Mouse (Mus musculus) midbrain, embryonic 13.5 days (tissue): Measurements from ENCODE around the gene Tbl3. TPM values are rescaled to one million over a fixed set of nuclear protein-coding genes. Genes with fewer than 3 reads are reported as not detected.

ENCODE experiments used
- ATAC-seq: fragments of 200-750 bp; cut with Nextera tagmentation; 2 replicates; pipeline ENCODE4 v1.8.0; 2017; ENCODE audit warnings: mild to moderate bottlenecking, moderate TSS enrichment, moderate library complexity
- H3K27ac ChIP-seq: fragments of 300-500 bp; sonication (generic); 2 replicates; pipeline ENCODE4 v1.5.1; 2015; ENCODE audit warnings: inconsistent platforms, mild to moderate bottlenecking, moderate library complexity
- H3K27me3 ChIP-seq: fragments of 300-500 bp; sonication (generic); 2 replicates; pipeline ENCODE4 v1.6.1; 2015; ENCODE audit warnings: mild to moderate bottlenecking, inconsistent platforms
- H3K36me3 ChIP-seq: fragments of 300-500 bp; sonication (generic); 2 replicates; pipeline ENCODE4 v1.6.1; 2015; ENCODE audit warnings: mild to moderate bottlenecking, inconsistent platforms
- H3K4me1 ChIP-seq: fragments of 300-500 bp; sonication (generic); replicated peaks from 2 replicates; pipeline ENCODE4 v1.6.1; 2015; ENCODE audit warnings: inconsistent platforms
- H3K4me2 ChIP-seq: fragments of 300-500 bp; sonication (generic); replicated peaks from 2 replicates; pipeline ENCODE4 v1.6.1; 2015; ENCODE audit warnings: moderate library complexity, mild to moderate bottlenecking, inconsistent platforms
- H3K4me3 ChIP-seq: fragments of 300-500 bp; sonication (generic); replicated peaks from 2 replicates; pipeline ENCODE4 v1.5.1; 2015; ENCODE audit warnings: mild to moderate bottlenecking, inconsistent platforms
- H3K9ac ChIP-seq: fragments of 300-500 bp; sonication (generic); replicated peaks from 2 replicates; pipeline ENCODE4 v1.6.1; 2015; ENCODE audit warnings: mild to moderate bottlenecking, inconsistent platforms
- H3K9me3 ChIP-seq: fragments of 300-500 bp; sonication (generic); 2 replicates; pipeline ENCODE4 v1.6.1; 2016; ENCODE audit warnings: mild to moderate bottlenecking, inconsistent platforms
- WGBS: fragments of 180-500 bp; shearing (Covaris S2); methylation state at CpG from one replicate; pipeline ENCODE4 v1.1.7; 2015; 5-methylcytosine and 5-hydroxymethylcytosine counted together
- polyA plus RNA-seq: library from polyadenylated mRNA; unstranded; fragments of >200 nt; fragmentation: Nextera tagmentation; extraction: Ambion mirVana; gene quantifications from 2 replicates; pipeline ENCODE4 v1.2.1, GENCODE M21; 2015

Tbl3 gene
- 81.4 and 84.3 TPM in 2 replicates for polyA plus RNA-seq

DNA sequence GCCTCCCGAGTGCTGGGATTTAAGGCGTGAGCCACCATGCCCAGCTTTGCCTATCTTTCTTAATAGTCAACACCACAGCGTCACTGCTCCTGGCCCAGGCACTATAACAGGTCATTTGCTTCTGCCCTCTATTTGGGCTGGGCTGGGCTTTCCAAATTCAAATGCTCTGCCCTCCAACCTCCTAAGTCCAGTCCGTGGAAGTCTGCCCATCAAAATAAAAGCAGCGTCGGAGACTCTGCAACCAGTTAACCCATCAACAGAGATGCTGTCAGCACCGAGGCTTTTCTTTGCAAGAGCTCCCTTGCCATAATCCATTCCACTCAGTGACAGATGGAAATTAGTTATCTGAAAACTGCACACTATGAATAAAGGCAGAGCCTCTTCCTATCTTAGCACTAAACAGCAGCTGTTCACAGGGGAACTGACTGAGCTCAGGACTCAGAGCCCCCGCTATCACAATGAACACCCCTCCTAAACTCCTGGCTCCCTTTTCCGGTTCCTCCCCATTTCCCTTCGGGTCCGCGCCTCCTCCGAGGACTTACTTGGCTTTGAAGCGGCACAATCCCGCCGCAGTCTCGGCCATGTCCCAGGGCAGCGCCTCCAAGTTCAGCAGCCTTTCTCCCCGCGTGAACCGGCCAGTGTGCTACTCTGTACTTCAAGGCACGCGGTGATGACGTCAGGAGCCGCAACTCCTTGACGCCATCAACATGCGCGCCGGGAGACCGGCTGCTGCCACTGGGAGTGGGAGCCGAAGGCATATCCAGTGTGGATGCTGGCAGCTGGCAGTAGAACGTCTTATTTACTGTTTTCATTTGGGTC, at the start of gene Tbl3:
Gene Tbl3 (minus strand): TSS at position 679 of the 819 bp plus-strand sequence.
- WGBS = 4% methylated on average over 32 of the region's 32 CpGs
- Histone ChIP-seq H3K36me3 (peaks cover 32% of the 10 kb centered on the region), H3K4me1 (peaks cover 19% of the 10 kb centered on the region), H3K9me3 (no peaks in the 10 kb centered on the region), H3K9ac (peak within 1 kb of the TSS; percentile 71), H3K4me3 (peak within 1 kb of the TSS; percentile 64), H3K27ac (peak within 1 kb of the TSS; percentile 70), H3K4me2 (peak within 1 kb of the TSS; percentile 89), H3K27me3 (no peaks in the 10 kb centered on the region)
- peak; percentile 92 for ATAC-seq

DNA sequence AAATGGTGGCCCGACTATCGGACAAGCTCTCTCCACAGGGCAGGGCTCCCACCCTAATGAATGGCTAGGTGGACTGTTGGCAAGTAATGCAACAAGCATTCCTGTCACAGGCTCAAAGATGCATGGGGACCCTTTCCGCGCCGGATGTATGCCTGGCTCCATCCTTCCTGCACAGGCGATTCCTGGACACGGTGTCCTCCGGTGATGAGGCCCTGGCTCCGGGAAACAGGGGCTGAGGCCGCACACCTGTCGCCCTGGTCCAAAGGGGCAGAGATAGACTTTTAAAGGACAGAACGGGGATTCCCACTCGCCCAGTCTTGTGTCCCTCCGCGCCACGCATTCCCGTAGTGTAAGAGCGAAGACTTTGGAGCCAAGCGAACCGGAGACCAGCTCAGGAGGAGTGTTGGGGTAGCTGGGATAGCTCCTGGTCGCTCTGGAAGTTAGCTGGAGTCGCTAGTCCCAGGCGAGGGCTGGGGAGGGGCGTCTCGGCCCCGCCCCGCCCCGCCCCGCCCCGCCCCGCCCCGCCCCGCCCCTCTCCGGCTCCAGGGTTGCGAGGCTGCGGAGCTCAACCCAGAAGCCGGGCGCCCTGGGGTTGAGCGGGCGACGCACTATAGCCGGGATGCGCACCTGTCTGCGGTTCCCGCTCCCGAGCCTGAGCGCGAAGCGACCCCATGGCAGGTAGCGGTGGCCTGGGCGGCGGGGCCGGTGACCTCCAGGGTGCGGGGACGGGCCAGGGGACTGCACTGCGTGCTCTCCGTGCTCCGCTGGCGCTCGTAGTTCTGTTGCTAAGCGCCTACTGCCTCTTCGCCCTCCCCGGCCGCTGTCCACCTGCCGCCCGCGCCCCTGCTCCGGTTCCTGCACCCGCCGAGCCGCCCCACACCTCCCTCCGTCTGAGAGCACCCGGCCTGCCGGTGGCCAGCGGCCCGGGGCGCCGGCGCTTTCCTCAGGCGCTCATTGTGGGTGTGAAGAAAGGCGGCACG, 45.2 kb upstream of the Tbl3 start, which contains the start of gene Hs3st6:
Gene Hs3st6 (plus strand): TSS at position 574 of the 980 bp plus-strand sequence.
- H3K9ac ChIP-seq = peak within 1 kb of the TSS; percentile 58

DNA sequence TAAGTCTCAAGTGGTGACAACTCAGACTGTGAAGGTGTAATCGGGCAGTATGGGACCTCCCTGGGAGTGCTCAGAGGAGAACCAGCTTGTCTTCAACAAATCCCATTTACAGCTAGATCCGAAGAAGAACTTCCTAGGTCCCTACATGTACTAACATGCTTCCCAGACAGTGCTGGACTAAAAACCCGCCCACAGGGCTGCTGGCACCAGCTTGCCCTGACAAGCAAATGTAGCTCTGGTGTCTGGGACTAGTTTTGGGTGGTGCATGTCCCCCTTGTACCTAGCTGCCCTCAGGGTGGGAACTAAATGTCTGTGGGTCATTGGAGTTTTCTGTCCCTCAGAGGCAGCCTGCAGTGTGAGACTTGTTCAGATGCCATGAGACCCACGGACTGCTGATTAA, 44.1 kb upstream of the Tbl3 start:
- H3K4me1 ChIP-seq = peaks cover 13% of the 10 kb centered on the region
- no peak overlapping the region for H3K27ac ChIP-seq
- H3K9me3 ChIP-seq = no peaks in the 10 kb centered on the region
- 19% methylated on average over 4 of the region's 4 CpGs for WGBS
- H3K36me3 ChIP-seq = no peaks in the 10 kb centered on the region
- no peak overlapping the region for H3K9ac ChIP-seq
- ATAC-seq = no peak
- H3K27me3 ChIP-seq = peaks cover 84% of the 10 kb centered on the region
- no peak overlapping the region for H3K4me2 ChIP-seq
- H3K4me3 ChIP-seq = no peak overlapping the region

More for the DNA sequence above, 45.2 kb upstream of the Tbl3 start, which contains the start of gene Hs3st6:
- Histone ChIP-seq H3K27me3 (peaks cover 86% of the 10 kb centered on the region), H3K36me3 (no peaks in the 10 kb centered on the region), H3K4me2 (peak within 1 kb of the TSS; percentile 83), H3K27ac (no peak within 1 kb of the TSS), H3K4me1 (peaks cover 13% of the 10 kb centered on the region), H3K4me3 (peak within 1 kb of the TSS; percentile 47), H3K9me3 (no peaks in the 10 kb centered on the region)
- ATAC-seq = peak; percentile 68
- 1% methylated on average over 78 of the region's 82 CpGs for WGBS

DNA sequence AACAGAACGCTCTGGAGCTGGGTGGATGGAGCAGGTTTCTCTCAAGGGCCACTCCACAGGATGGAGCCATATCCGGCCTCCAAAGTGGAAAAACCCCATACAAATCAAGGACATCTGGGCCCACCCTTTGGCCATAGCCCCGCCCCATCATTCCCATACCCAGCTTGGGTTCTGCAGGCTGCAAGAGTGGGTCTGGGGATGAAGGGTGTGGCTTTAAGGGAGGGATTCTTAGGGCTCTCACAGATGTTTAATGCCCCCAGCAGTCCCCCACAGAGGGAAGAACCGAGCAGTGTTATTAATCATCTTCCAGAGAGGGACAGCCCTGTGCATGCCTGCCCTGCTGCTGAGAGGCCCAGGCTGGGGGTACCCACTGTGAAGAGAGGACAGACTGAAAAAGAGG, 39.5 kb upstream of the Tbl3 start:
- Histone ChIP-seq H3K4me1 (no peaks in the 10 kb centered on the region), H3K4me2 (no peak overlapping the region), H3K27ac (no peak overlapping the region), H3K9me3 (no peaks in the 10 kb centered on the region), H3K4me3 (no peak overlapping the region), H3K36me3 (no peaks in the 10 kb centered on the region), H3K9ac (0 out of 2 replicates have a peak overlapping the region, but pooled peaks have one; percentile 14), H3K27me3 (peaks cover 40% of the 10 kb centered on the region)
- 57% methylated on average over 4 of the region's 4 CpGs for WGBS
- ATAC-seq = no peak

DNA sequence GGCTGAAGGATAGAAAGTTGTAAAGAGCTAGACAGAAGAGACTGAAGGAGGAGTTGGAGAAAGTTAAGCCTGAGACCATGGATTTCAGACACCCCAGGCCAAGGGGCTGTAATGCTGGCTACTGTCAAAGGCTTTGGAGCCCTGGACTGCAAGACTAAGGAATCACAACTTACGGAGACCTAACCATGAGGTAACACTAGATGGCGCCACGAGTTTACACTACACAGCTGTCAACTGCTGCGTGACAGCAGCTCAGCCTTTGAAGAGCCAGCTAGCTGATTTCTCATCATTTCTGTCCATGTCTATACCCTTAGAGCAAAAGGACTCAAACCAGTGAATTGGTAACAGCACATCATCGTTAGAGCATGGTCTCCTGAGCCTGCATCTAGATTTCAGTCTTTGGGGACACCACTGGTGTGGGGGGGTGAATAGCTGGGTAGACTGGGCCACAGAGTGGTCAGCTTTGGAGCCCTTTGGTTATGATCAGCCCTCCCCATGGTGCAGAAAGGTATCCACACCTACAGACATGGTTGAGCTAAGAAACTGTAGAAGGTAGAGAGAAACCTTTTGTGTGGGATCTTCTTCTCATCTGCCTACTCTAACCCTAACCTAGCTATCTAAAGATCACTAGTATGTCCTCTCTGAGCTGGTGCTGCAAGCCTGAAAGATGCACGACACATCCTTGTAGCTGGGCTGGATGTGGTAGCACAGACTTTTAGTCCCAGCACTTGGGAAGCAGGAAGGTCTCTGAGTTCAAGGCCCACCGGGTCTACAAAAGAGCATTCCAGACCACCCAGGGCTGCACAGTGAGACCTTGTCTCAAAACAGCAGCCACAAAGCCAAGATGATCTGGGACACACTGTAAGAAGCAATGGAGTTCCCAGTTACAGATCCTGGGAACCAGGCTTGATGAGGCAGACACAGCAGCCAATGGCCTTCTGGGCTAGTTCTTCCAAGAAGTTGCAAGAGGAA, 38.4 kb upstream of the Tbl3 start:
- Histone ChIP-seq H3K9me3 (no peaks in the 10 kb centered on the region), H3K27me3 (peaks cover 28% of the 10 kb centered on the region), H3K27ac (no peak overlapping the region), H3K4me2 (no peak overlapping the region), H3K9ac (0 out of 2 replicates have a peak overlapping the region, but pooled peaks have one; percentile 37), H3K4me1 (no peaks in the 10 kb centered on the region), H3K4me3 (no peak overlapping the region), H3K36me3 (no peaks in the 10 kb centered on the region)
- WGBS = 19% methylated on average over 7 of the region's 7 CpGs
- peak; percentile 91 for ATAC-seq

DNA sequence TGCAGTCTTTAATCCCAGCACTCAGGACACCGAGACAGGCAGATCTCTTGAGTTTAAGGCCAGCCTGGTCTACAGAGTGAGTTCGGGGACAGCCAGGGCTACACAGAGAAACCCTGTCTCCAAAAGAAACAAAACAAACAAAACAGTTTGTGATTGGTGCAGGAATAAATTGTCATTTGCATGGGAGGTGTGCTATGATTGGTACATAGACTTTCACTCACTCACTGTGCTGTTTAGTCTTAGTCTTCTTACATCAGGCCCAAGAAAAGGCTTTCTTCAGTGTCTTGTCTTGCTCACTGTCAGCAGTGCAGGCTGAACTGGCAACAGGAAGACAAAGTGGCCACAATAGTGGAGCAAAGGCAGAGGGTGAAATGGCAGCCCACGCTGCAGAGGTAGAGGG, 36.9 kb upstream of the Tbl3 start:
- peaks cover 17% of the 10 kb centered on the region for H3K27me3 ChIP-seq
- no peak for ATAC-seq
- H3K4me3 ChIP-seq = no peak overlapping the region
- WGBS = 82% methylated on average over 3 of the region's 3 CpGs
- H3K4me1 ChIP-seq = no peaks in the 10 kb centered on the region
- no peaks in the 10 kb centered on the region for H3K36me3 ChIP-seq
- no peak overlapping the region for H3K27ac ChIP-seq
- H3K9me3 ChIP-seq = no peaks in the 10 kb centered on the region
- H3K4me2 ChIP-seq = no peak overlapping the region
- H3K9ac ChIP-seq = no peak overlapping the region

DNA sequence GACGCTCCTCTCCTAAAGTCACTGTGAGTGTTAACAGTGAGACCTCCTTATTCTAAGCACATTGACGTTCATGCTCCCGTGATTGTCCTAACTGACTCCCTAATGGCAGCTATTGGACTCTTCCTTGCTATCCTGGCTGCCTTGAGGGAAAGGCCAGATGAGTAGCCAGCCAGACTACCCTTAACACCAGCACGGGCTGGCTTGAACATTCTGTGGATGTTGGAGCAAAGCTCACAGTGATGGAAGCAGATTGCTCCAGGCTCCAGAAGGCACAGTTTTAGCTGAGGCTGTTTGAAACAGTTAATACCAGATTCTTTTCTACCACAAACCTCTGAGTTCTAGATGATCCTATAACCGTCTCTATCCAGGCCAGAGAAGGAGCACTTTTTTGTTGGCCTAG, 36.4 kb upstream of the Tbl3 start:
- H3K36me3 ChIP-seq = no peaks in the 10 kb centered on the region
- WGBS = 78% methylated on average over 5 of the region's 5 CpGs
- no peak overlapping the region for H3K4me2 ChIP-seq
- no peak overlapping the region for H3K4me3 ChIP-seq
- H3K27me3 ChIP-seq = peaks cover 12% of the 10 kb centered on the region
- H3K9me3 ChIP-seq = no peaks in the 10 kb centered on the region
- no peak for ATAC-seq
- no peak overlapping the region for H3K9ac ChIP-seq
- no peak overlapping the region for H3K27ac ChIP-seq
- H3K4me1 ChIP-seq = no peaks in the 10 kb centered on the region

DNA sequence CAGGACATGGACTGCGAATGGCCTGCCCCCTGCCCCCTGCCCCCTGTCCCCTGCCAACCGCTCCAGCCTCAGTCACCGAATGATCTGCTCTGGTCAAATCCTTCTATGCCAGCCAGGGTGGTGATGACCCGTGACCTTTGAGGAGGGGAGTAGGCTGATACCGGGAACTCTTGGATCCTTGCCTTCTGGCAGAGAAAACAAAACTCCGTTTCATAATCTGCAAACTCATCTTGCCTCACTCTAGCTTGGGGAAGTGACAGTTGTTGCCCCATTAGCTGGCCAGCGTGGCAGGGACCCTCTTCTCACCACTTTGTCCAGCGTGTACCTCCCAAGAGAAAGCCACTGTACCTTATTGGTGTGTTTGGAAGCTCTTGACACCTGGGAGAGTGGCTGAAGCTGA, 34.8 kb upstream of the Tbl3 start:
- H3K36me3 ChIP-seq = no peaks in the 10 kb centered on the region
- H3K9me3 ChIP-seq = no peaks in the 10 kb centered on the region
- no peak overlapping the region for H3K4me3 ChIP-seq
- no peak overlapping the region for H3K4me2 ChIP-seq
- H3K4me1 ChIP-seq = peaks cover 2% of the 10 kb centered on the region
- H3K27ac ChIP-seq = no peak overlapping the region
- H3K9ac ChIP-seq = no peak overlapping the region
- 81% methylated on average over 8 of the region's 8 CpGs for WGBS
- ATAC-seq = no peak
- 0 out of 2 replicates have a peak, but pooled peaks cover 4% of the 10 kb centered on the region for H3K27me3 ChIP-seq

DNA sequence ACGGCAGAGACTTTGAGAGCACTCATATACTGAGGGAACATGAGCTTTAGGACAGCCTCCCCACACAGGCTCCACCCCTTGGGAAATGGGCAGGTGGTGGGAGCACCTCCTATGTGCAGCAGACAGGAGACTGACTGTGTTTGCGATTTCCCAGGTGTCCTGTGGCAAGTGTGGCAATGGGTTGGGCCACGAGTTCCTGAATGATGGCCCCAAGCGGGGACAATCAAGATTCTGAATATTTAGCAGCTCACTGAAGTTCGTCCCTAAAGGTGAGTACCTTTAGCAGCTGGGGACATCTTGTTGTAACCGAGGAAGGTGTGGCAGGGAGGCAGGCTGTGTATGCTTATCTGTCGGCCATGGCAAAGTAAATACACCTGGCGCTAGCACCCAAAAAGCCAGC, 32.5 kb upstream of the Tbl3 start:
- no peaks in the 10 kb centered on the region for H3K36me3 ChIP-seq
- WGBS = 84% methylated on average over 8 of the region's 8 CpGs
- H3K9ac ChIP-seq = no peak overlapping the region

DNA sequence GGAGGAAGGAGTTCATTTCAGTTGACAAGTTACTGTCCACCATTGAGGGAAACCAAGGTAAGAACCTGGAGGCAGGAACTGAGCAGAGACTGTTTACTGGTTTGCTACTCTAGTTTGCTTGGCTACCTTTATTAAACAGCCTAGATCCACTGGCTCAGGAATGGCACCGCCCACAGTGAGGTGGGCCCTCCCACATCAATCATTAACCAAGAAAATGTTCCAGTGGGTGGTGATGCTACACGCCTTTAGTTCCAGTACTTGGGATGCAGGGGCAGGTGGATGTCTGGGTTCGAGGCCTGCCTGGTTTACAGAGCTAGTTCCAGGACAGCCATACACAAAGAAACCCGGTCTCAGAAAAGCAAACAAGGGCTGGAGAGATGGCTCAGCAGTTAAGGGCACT, 30.8 kb upstream of the Tbl3 start:
- Histone ChIP-seq H3K9me3 (no peaks in the 10 kb centered on the region), H3K9ac (no peak overlapping the region), H3K27ac (no peak overlapping the region), H3K36me3 (no peaks in the 10 kb centered on the region), H3K27me3 (peaks cover 7% of the 10 kb centered on the region; the same call in 1 of the 2 replicates), H3K4me1 (peaks cover 15% of the 10 kb centered on the region), H3K4me2 (no peak overlapping the region), H3K4me3 (no peak overlapping the region)
- 81% methylated on average over 4 of the region's 4 CpGs for WGBS
- ATAC-seq = no peak

More for the DNA sequence above, 32.5 kb upstream of the Tbl3 start:
- Histone ChIP-seq H3K4me2 (no peak overlapping the region), H3K27me3 (no peaks in the 10 kb centered on the region), H3K4me1 (peaks cover 15% of the 10 kb centered on the region), H3K9me3 (no peaks in the 10 kb centered on the region), H3K27ac (no peak overlapping the region), H3K4me3 (no peak overlapping the region)
- no peak for ATAC-seq
